In the genomic region with DNA sequence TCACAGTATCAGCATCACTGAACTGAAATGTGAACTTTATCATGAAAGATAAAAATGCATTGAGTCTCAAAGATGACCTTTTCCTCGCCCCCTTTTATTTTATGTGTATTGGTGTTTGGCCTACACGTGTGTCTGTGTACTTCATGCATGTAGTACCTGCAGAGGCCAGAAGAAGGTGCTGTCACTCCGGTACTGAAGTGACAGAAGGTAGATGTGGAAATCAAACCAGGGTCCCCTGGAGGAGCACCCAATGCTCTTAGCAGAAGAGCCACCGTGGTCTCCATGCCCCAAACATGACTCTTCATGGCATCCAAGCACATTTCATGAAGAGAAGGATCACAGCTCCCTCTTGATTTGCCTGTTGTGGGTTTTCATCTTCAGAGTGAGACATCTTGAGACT, we compare ENCODE assay signal across 16 mouse cellular contexts. TPM values are rescaled to one million over a fixed set of nuclear protein-coding genes. Genes with fewer than 3 reads are reported as not detected.
DNase-seq lines count a peak whose midpoint lies in the region; ATAC-seq and TF ChIP-seq lines count a peak whose summit lies in the region.
"Had no signal": no experiment of that assay in that cellular context is flagged by ENCODE, and none has a peak within 500 bp of the region (broad histone marks: within the 10 kb centered on the region; RNA-seq: fewer than 3 reads in every experiment).

No protein-coding gene starts in this region.

- H3K4me1 ChIP-seq in forebrain, embryonic 13.5 days: peaks cover 6% of the 10 kb centered on the region
- H3K4me1 ChIP-seq in forebrain, postnatal 0 days (ENCODE audit: insufficient read depth): peaks cover 3% of the 10 kb centered on the region; the same call in 1 of the 2 replicates
- no peaks in the 10 kb centered on the region for H3K4me1 ChIP-seq in hindbrain, embryonic 10.5 days (replicated peaks)
- H3K4me1 ChIP-seq: forebrain, embryonic 10.5 days had no signal

- no peak overlapping the region for H3K9ac ChIP-seq in forebrain, embryonic 13.5 days
- no peak overlapping the region for H3K9ac ChIP-seq in forebrain, postnatal 0 days
- H3K9ac ChIP-seq: limb, embryonic 12.5 days had no signal

- no peak overlapping the region for H3K4me2 ChIP-seq in forebrain, embryonic 13.5 days
- no peak overlapping the region for H3K4me2 ChIP-seq in forebrain, postnatal 0 days (ENCODE audit: low read depth)
- H3K4me2 ChIP-seq: limb, embryonic 12.5 days had no signal

- no peak overlapping the region for H3K4me3 ChIP-seq in forebrain, embryonic 13.5 days
- no peak overlapping the region for H3K4me3 ChIP-seq in forebrain, postnatal 0 days (ENCODE audit: low read depth, low read length)
- no peak overlapping the region for H3K4me3 ChIP-seq in left cerebral cortex, adult 2 months
- no peak overlapping the region for H3K4me3 ChIP-seq in hindbrain, embryonic 10.5 days
- H3K4me3 ChIP-seq: forebrain, embryonic 10.5 days; limb, embryonic 12.5 days had no signal

- no peaks in the 10 kb centered on the region for H3K36me3 ChIP-seq in forebrain, embryonic 13.5 days (ENCODE audit: poor library complexity, severe bottlenecking)
- H3K36me3 ChIP-seq in forebrain, postnatal 0 days (ENCODE audit: insufficient read depth): no peaks in the 10 kb centered on the region
- no peaks in the 10 kb centered on the region for H3K36me3 ChIP-seq in hindbrain, embryonic 10.5 days
- H3K36me3 ChIP-seq: forebrain, embryonic 10.5 days; limb, embryonic 12.5 days had no signal

- no peak for DNase-seq in forebrain, postnatal 0 days
- DNase-seq in left cerebral cortex, adult 2 months (ENCODE audit: extremely low spot score in 1 of 2, low spot score in 2 of 2): no peak
- no peak for DNase-seq in left cerebral cortex, postnatal 10 days (ENCODE audit: extremely low spot score in 1 of 2, low spot score in 2 of 2)
- DNase-seq in A20 (ENCODE audit: low read depth, low spot score): peak; percentile 44
- DNase-seq in WW6 (ENCODE audit: low read depth, low spot score): peak; percentile 11
- no peak for DNase-seq in hindbrain, embryonic 10.5 days (ENCODE audit: low spot score)
- DNase-seq in urinary bladder, postnatal 25 days (ENCODE audit: low spot score): no peak
- DNase-seq: cerebellum, adult 18-20 months; embryo, embryonic 11 days; gastrocnemius, postnatal 36 days; heart, postnatal 10 days; kidney, adult 11 months; thymus, postnatal 25 days had no signal

- no peak for ATAC-seq in forebrain, embryonic 13.5 days
- no peak for ATAC-seq in forebrain, postnatal 0 days

- H3K9me3 ChIP-seq in forebrain, embryonic 13.5 days (replicated peaks): no peaks in the 10 kb centered on the region
- H3K9me3 ChIP-seq in forebrain, postnatal 0 days (ENCODE audit: low read length): no peaks in the 10 kb centered on the region
- no peaks in the 10 kb centered on the region for H3K9me3 ChIP-seq in hindbrain, embryonic 10.5 days
- H3K9me3 ChIP-seq: forebrain, embryonic 10.5 days had no signal

- 85% methylated on average over 4 of the region's 4 CpGs for WGBS in forebrain, embryonic 13.5 days
- WGBS in forebrain, postnatal 0 days: 78% methylated on average over 4 of the region's 4 CpGs
- 84% methylated on average over 4 of the region's 4 CpGs for WGBS in hindbrain, embryonic 10.5 days

- intact Hi-C loops in left cerebral cortex, adult 2 months (cut with DNase I): loop anchor here (10.0 kb wide), 3 partner anchors 97 to 597 kb away; a partner anchor contains a TSS
- intact Hi-C loops in left cerebral cortex, postnatal 10 days (cut with DNase I): loop anchor here (10.0 kb wide), 2 partner anchors 287 to 597 kb away; a partner anchor contains a TSS

- H3K27me3 ChIP-seq in forebrain, embryonic 13.5 days: no peaks in the 10 kb centered on the region
- H3K27me3 ChIP-seq in forebrain, postnatal 0 days (ENCODE audit: insufficient read depth, low read length): no peaks in the 10 kb centered on the region
- H3K27me3 ChIP-seq in hindbrain, embryonic 10.5 days (ENCODE audit: insufficient read depth, poor library complexity, severe bottlenecking): no peaks in the 10 kb centered on the region
- H3K27me3 ChIP-seq: limb, embryonic 12.5 days had no signal

- 0 out of 2 replicates have a peak overlapping the region, but pooled peaks have one; percentile 11 for H3K27ac ChIP-seq in forebrain, embryonic 13.5 days
- no peak overlapping the region for H3K27ac ChIP-seq in forebrain, postnatal 0 days (ENCODE audit: low read depth, low read length)
- H3K27ac ChIP-seq in left cerebral cortex, adult 2 months: no peak overlapping the region
- H3K27ac ChIP-seq in hindbrain, embryonic 10.5 days: no peak overlapping the region
- H3K27ac ChIP-seq: forebrain, embryonic 10.5 days; limb, embryonic 12.5 days had no signal

- no peak; the same call in 1 of the 2 replicates for TF ChIP-seq CTCF in forebrain, postnatal 0 days (IDR thresholded peaks at IDR 0.05; ENCODE audit: low read depth)
- TF ChIP-seq CTCF in left cerebral cortex, adult 2 months (IDR thresholded peaks at IDR 0.05): peak; percentile 1; the same call in 1 of the 2 replicates

RNA-seq across cellular contexts. Expression of a gene that starts 1.7 kb away (rescaled TPM):
- 9.1 and 15.2 TPM in 2 replicates for polyA plus RNA-seq in forebrain, embryonic 13.5 days (2015; fragmentation: Nextera tagmentation; extraction: Ambion mirVana)
- 13.2 and 25.4 TPM in 2 replicates for total RNA-seq in forebrain, postnatal 0 days (2014; rRNA removed)
- 54.0 and 57.9 TPM in 2 replicates for polyA plus RNA-seq in forebrain, postnatal 0 days (2015; fragmentation: Nextera tagmentation; extraction: Ambion mirVana)
- 1 to 10 TPM; 2.3 to 2.9 TPM for total RNA-seq in left cerebral cortex, adult 2 months (2021)
- total RNA-seq in left cerebral cortex, postnatal 10 days (2021): 1 to 10 TPM; 1.9 to 2.1 TPM
- polyA plus RNA-seq in hindbrain, embryonic 10.5 days (2016; fragmentation: Nextera tagmentation; extraction: Ambion mirVana): 0.91 and 9.8 TPM in 2 replicates

Comparison
In these comparisons a context has a peak if more than half of its experiments do, and no peak if none do; other contexts are left out.
1. DNase-seq: peak in A20 (single experiment) and WW6 (single experiment); none in forebrain, postnatal 0 days (single experiment), left cerebral cortex, adult 2 months (0 of 2), left cerebral cortex, postnatal 10 days (0 of 2), hindbrain, embryonic 10.5 days (single experiment) and urinary bladder, postnatal 25 days (single experiment).